Mouse (Mus musculus) erythroid progenitor cell, adult 5-6 weeks (primary cell): Measurements from ENCODE around the gene Atp11c. TPM values are rescaled to one million over a fixed set of nuclear protein-coding genes. Genes with fewer than 3 reads are reported as not detected.
A peak's percentile ranks its signal among the peaks of the same experiment; 100 is the strongest.

Source experiments
- ATAC-seq: replicated peaks from 2 replicates; pipeline ENCODE4 v1.8.0; 2016; ENCODE audit warnings: moderate number of reproducible peaks, mild to moderate bottlenecking, moderate TSS enrichment, inconsistent platforms; ENCODE audit not compliant: poor library complexity, low FRiP score, severe bottlenecking
- total RNA-seq, 2 experiments: library from RNA; stranded (forward) in 1 of 2; stranded (reverse) in 1 of 2; fragments of 150-400 nt in 1 of 2; fragments of 186-747, 209-891 nt in 1 of 2; gene quantifications; 2 replicates each; pipeline versions ENCODE4 v1.2.3 to v1.2.4; 2015 to 2017; ENCODE audit warnings: low replicate concordance in 2 of 2

Atp11c gene
- total RNA-seq (2015; ENCODE audit: low replicate concordance) (88.4 and 88.7 TPM in 2 replicates), total RNA-seq (2017; ENCODE audit: low replicate concordance) (96.7 and 97.0 TPM in 2 replicates)

DNA sequence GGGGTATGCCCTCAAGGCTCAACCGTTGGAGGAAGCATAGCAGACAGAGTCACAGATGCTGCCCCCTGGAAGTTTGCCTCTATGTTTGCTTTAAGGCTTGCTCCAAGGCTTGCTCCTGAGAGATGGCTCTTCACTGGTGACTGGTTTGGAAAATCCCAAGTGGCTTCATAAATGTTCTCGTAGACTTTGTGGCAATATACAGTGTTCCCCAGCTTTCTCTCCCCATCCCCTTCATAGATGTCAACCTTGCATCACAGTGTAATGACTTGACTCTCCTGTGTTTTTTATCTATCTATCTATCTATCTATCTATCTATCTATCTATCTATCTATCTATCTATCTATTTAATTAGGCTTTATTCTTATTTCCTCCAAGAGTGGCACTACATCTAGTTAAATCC is at the start of gene Atp11c:
TSS of gene Atp11c (minus strand) at position 101 of the 400 bp plus-strand sequence.
- ATAC-seq: no peak

- no peak for ATAC-seq
These were observed 16.7 kb upstream of the Atp11c start for GRCm38 (mm10) chrX:60609202-60609601.

GRCm38 (mm10) chrX:60570539-60570938 is 22.0 kb downstream of the Atp11c start:
- ATAC-seq: no peak

GRCm38 (mm10) chrX:60569047-60569446 is 23.5 kb downstream of the Atp11c start:
- ATAC-seq: no peak

- no peak for ATAC-seq
These were observed 37.3 kb downstream of the Atp11c start for GRCm38 (mm10) chrX:60555242-60555641.

DNA sequence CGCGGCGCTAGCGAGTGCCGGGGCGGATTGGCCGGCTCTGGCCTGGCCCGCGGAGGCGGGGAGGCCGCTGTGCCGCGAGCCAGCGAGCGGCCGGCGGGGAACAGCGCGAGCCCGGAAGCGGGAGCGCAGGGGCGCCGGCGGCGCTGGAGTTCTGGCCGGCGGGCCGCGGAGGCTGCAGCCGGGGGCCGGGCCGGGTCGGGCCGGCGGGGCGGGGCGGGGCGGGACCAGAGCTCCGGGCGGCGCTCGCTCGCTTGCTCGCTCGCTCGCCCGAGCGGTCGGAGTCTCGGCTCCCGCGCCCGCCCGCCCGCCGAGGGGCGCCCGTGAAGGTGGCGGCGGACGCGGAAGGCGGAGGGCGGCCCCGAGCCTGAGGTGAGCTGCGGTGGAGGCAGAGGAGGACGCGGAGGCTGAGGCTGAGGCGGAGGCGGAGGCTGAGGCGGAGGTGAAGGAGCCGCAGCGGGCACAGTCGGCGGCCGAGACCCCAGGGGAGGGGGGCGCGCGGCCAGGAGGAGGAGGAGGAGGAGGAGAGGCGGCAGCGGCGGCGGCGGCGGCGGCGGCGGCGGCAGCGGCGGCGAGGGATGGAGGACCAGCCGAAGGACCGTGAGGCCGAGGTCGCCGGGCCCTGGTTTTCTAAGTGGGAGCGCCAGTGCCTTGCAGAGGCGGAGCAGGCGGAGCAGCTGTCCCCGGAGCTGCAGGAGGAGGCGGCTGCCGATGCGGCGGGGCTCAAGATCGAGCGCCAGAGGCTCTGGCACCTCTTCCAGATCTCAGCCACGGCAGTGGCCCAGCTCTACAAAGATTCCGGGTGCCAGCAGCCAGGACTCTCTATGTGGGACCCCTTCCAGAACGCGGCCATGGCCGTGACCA is 44.8 kb downstream of the Atp11c start:
- ATAC-seq: no peak

DNA sequence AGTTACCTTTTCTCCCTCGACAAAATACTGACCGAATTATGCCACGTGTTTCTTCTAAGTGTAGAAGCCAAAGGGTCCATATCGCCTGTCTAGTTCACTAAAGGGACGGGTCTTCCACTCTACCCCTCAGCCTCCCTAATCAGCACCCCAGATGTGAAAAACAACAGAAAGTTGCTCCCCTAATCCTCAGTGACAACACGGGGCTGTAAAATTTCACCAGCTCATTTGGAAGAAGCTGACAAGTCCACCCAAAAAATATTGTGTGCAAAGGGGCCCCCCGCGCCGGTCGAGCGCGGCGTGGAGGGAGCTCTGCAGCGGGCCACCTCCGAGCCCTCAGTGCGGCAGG is 45.4 kb downstream of the Atp11c start:
- no peak for ATAC-seq

DNA sequence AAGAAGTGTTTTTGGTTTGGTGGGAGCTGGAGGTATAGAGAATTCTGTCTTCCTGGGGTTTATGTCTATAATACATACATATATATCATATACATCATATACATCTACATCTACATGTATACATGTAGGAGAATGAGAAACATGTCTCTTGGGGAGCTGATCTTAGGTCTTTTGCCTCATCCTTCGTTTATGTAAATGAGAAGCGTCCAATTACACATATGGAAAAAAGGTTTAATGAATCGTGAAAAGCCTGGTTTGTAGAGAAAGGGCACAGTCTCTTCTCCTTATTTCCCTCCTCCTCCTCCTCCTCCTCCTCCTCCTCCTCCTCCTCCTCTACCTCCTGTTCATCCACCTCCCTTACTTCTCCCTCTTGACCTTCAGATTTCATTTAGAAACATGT is 46.6 kb downstream of the Atp11c start:
- no peak for ATAC-seq

GRCm38 (mm10) chrX:60545444-60545843 is 47.1 kb downstream of the Atp11c start:
- no peak for ATAC-seq

DNA sequence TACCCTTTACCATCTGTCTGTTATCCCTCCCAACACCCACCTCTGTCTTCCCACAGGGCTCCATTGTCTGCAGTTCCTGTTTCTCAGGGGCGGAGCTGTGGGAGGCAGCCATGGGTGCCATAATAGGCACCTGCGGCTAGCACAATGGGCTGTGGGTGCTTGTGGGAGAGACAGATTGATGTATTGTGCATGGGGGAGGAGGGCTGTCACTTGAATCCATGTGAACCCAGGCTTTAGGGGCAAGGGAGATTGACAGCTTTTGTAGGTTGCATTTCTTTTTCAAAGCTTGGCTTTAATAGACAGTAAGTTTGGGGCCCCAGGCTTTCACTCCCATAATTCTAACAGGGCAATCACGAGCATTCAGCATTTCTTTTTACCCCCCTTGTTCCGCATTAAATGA is 48.4 kb downstream of the Atp11c start:
- no peak for ATAC-seq

- no peak for ATAC-seq
These were observed 49.6 kb downstream of the Atp11c start for GRCm38 (mm10) chrX:60542901-60543300.

- ATAC-seq: no peak
These were observed 53.3 kb downstream of the Atp11c start, which contains the start of gene Gm7073 for GRCm38 (mm10) chrX:60539149-60539548. Gene Gm7073 (minus strand): TSS chrX:60539249.

- no peak for ATAC-seq
These were observed 88.5 kb downstream of the Atp11c start for GRCm38 (mm10) chrX:60503995-60504394.

DNA sequence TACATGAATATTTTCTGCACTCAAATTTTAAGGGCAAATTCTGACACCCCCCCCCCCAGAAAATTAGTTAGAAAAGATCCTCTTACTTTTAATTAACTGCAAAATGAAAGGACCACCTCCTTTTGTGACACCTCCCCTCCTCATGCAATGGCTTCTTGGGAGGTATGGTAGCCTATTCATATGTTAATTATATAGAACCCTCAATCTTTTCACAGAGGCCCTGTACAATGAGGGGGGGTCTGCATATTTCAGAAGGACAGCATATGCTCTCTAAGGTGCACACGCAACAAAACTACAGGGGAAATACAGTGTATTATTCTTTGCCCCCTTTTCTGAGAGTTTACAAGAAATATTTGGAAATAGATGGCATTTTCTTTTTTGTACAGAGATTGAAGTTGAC is 94.7 kb downstream of the Atp11c start:
- ATAC-seq: no peak

DNA sequence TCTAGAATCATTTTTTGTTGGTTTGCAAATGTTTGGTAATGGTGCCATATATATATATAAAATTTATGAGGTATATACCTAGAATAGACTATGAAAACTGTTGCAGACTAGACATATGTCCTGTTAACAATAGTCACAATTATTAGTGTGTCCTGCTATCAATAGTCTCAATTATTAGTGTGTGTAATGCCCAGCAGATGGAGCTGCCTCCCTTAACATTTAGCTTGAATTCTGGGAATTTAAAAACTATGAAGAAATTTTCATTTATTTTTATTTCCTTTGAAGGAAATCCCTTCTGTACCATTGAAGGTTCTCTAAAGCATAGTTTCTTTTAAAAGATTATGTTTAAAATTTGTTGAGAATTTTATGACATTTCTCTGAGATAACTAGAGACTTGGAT is 97.2 kb downstream of the Atp11c start:
- no peak for ATAC-seq

- no peak for ATAC-seq
These were observed 128.7 kb downstream of the Atp11c start for GRCm38 (mm10) chrX:60463786-60464185.

DNA sequence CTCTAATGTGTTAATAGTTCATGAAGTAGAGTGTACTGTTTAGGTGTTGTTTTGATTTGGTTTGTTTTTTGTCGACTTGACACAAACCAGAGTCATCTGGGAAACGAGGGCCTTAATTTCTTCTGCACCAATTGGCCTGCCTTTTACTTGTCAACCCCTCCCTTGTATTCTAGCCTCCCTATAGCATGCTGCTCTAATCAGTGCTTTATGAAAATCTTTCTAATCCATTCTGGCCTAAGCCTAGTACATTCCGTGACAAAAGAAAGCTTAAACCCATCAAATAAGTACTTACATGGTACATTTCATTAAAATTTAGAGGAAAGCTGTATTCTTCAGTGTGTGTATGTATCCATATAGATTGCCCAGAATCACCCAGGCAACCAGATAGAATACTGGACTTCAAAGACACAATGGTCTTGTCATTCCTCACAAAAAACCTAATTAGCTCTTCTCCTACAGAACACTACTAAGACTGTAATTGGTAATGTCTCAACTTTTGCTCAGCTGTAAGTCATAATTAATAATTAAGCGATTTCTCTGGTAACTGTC is 177.9 kb downstream of the Atp11c start:
- ATAC-seq: no peak

- ATAC-seq: no peak
These were observed 186.8 kb downstream of the Atp11c start for GRCm38 (mm10) chrX:60405681-60406080.

GRCm38 (mm10) chrX:60404668-60405044 is 187.8 kb downstream of the Atp11c start:
- ATAC-seq: peak; percentile 96

DNA sequence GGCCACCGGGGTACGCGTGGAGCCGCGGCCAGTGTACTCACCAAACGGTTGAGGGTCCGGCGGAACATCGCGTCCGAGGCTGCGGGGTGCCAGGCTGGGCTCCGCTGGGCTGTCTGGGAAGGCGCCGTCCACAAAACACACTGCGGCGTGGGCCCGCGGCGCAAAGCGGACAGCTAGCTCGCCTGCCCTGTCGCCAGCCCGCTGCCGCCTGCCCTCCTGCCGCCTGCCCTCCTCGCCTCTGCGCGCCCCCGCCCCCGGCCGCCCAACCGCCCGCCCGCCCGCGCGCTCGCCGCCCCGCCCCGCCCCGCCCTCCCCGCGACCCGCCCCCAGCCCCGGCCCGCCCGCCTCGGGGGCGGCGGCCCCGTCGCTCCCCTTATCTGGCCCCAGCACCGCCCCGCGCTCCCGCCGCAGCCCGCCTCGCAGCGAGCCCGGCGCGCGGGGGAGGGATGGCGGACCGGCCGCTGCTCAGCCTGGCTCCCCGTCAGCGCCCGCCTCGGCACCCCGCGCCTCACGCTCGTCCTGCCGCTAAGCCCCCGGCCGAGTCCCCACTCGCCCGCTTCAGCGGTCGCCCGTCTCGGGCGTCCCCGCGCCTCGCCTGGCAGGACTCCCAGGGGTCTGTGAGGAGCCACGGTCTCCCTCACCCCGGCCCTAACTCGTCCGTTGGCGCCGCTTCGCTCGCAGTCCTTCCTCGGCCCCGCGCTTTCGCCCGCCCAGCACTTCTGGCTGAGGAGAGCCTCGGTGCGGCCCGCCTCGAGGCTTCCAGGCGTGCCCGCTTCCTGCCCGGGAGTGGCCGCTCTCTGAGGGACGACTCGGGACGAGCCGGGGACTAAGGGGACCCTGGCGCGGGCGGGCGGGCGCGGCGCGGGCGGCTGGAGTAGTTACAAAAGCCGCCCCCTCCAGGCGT is 188.5 kb downstream of the Atp11c start:
- ATAC-seq: peak; percentile 81
